Mouse (Mus musculus): ENCODE measurements at regions not wholly inside any gene's neighbourhood (a gene's known extent, or its start where the extent isn't known, plus 50 kb on each side); places are given as distances from the start of the nearest gene placed in this dataset.

DNA sequence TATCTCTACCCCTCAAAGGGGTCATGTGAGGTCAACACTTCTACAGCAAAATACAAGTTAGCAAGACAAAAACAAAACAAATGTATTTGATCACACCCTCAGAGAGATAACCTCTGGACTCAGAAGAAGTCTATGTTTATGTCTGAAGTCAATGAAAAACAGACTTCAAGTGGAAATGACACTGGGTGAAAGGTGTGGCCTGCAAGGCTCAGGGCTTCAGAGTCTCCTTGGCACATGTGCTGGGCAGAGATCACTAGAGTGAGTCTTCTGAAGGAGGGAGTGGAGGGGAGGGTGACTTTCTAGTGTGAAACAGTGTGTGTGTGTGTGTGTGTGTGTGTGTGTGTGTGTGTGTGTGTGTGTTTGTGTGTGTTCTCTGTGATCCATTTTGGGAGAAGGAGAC, 68.2 kb downstream of the Il12a start:
- DNase-seq (ENCODE audit: low spot score in 2 of 2) = no peak

DNA sequence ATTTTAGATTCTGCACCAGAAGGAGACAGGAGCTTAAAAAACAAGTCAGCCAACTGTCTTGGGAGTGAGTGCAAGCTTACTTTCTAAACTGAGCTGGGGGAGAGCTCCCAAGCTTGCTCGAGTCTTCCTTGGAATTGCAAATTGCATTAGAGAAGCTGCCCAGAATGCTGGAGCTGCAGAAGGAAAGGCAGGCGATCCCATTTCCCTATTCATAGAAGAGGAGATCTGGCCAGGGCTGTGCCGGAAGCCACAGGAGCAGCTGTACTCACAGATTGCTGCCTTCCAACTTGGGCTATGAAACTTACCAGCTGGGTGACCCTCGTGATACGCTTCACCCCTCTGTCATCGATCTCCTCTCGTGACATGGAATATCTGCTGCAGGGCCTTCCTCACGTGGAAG, 68.9 kb downstream of the Il12a start:
- peak; percentile 45 to 59 for DNase-seq (ENCODE audit: low spot score in 2 of 2)

DNA sequence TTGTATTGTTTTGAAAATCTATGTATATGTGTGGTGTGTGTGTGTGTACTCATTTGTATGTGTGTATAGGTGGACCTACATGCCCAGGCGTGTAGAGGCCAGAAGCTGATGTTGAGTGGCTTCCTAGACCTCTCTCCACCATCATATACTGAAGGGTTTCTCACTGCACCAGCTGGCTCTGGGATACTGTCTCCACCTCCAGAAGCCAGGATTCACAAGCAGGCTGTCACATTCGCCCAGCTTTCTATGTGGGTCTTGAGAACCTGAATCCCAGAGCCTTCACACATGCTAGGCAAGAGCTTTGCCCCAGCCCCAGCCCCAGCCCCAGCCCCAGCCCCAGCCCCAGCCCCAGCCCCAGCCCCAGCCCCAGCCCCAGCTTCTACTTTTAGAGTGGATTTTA, 70.4 kb downstream of the Il12a start:
- DNase-seq (ENCODE audit: low spot score in 2 of 2) = no peak

DNA sequence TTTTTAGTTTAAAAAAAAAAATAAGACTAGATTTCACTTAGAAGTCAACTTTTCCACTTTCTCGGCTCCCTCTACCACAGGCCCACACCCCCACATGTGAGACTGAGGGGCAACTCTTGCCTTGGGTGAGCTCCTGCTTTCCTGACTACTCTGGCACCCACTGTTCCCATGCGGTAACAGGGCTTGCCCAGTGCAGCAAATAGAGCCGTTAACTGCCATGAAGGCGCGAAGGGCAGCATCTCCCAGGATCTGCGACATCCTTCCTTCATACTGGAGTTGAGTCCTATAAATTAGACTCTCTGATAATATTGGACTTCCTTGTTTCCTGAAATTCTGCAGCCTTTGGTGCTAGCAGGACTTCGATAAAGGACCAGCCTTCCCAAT, 70.8 kb downstream of the Il12a start:
- DNase-seq (ENCODE audit: low spot score in 2 of 2) = no peak

DNA sequence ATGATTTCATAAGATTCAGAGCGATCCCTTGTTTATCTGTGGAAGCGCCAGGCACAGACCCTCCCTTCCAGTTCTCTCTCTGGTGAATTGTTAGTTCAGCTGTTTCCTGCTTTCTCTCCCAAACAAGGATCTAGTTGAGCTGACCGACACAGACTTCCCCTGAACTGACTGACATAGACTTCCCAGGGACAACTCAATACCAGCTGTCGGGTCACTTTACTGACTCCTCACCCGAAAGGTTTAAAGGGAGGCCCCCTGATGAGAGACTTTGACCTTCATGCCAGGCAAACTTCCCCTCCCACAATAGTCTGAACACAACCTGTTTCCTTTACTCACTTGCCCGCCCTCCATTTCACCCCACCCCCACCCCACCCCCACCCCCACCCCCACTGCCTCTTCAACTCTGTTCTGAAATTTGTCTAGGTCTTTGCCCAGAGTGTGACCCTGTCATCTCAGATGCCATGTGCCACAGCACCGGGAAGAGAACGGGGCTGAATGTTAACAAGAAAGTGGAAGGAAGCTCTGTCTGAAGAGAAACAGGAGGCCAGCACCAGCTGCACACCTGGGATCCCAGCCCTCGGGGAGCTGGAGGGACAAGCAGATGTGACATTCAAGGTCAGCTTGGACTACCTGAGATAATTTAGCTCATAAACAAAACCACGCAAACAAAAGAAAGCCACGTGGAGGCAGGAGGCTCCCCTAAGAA, 71.3 kb downstream of the Il12a start:
- DNase-seq (ENCODE audit: low spot score in 2 of 2) = no peak

DNA sequence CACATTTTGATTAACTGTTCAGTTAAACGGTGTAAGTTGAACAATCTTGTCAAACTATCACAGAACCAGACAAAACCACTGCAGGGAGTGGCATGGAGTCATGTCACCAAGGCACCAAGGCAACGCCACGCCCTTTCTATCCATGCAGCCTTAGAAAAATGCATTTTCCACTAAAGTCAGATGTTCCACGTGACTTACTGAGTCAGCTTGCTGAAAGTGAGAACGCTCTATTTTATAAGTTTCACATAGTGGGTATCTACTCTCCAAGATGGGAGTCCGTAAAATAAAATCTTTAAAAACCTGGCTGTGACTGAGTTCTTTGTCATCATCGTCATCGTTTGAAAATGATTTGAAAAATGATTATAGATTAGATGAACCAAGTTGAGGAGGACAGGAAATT, 72.5 kb downstream of the Il12a start:
- no peak for DNase-seq (ENCODE audit: low spot score in 2 of 2)

DNA sequence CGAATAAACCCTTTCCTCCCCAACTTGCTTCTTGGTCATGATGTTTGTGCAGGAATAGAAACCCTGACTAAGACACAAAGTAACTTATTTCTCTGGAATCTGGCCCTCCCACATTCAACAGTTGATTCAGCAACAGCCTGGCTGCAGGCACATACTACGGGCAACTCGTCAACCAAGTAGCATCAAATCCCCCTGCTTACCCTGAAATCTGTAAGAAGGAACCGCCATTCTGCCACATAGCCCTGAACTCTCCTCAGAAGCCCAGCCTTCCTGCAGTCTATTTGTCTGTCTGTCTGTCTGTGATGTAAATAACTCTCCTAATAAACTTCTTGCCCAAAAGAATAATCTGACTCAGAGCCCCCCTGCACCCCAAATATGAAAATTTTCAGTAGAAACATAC, 73.9 kb downstream of the Il12a start:
- DNase-seq (ENCODE audit: low spot score in 2 of 2) = no peak

DNA sequence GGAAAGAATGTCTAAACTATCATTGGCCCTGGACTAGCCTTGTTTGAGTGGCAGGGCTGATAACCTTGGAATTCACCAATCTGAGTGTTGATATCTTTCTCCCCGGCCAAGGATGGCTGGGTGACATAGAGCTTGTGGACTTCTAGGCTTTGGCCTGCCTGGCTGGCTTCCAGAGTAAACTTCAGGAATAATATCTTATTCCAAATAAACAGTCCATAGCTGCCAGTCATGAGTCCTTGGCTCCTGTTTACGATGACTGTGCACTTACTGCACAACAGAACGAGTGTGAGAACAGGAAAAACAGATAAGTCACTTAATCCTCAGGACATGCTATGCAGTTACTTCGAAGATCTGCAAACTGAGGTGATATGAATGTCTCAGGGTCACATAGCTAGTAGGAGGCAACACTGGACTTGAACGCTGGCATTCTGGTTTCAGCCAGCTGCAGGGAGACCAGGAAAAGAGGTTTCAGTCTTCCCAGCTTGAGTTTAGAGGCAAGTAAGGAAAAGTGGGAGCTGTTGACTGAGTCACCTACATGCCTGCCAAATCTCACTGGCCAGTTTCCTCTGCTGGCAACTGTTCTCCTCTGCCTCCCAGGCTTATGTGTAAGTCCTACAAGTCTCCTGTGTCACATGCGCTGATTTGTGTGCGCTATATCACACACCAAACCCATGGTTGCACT, 74.6 kb downstream of the Il12a start:
- peak in 1 of 2 experiments; percentile 79 for DNase-seq (ENCODE audit: low spot score in 2 of 2)

DNA sequence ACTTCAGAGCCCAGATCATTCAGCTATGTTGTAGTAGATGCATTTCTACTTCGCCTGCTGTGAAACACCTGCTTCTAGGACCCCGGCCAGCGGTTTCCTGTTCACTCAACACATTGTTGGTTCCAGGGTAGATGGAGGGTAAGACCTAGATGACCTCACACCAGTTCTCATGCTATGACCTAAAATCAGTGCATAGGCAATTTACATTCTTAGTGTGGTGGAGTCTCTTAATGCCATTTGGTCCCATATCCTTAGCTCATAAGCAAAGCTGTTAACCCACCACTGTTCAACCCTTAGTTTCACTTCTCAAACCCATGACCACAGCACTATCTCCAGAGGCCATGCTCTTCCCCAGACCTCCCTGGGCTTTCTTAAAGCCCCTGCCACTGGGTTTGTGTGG, 81.1 kb downstream of the Il12a start:
- no peak for DNase-seq (ENCODE audit: low spot score in 2 of 2)

DNA sequence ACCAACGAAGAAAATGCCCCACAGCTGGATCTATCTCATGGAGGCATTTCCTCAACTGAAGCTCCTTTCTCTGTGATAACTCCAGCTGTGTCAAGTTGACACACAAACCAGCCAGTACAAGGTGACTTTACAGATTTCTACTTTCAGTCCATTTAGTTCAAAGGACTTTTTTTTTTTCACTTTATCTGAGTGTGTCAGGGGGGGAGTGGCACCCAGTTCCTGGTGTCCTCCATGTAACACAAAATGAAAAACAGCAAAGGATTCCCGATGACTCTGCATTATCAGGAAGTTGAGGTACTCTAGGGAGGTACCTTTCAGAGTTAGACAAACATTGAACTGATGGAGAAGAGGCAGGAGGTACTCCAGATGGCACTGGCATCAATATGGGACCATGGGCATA, 87.4 kb downstream of the Il12a start:
- DNase-seq (ENCODE audit: low spot score in 2 of 2) = no peak

DNA sequence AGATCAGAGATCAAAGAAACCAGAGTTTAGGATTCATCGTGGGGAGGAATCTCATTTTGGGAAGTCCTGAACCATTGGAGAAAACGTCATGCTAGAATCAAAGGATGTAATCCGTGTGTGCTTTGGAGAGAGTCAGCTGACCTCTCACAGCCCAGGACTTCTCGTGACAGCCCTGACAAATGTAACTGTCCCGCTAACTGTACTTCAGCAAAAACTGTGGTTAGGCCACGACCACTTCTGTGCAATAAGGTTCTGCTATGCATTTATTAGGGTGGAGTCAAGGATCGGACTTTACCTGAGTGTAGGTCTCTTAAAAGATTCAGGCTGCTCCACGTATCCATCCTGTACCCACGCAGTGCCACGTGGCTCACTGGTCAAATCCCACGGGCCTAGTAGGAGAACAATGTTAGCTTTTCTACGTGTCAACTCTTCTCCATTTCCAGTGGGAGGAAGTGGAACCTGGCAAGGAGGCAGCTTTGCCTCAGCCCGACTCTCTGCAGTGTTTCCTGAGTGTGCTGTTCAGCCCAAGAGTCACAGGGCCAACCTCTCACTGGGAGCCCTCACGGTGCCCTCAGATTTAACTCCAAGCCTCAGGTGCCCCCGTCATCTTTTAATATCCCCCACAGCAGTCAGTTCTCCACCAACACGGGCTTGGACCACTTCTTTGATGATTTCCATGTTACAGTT, 88.1 kb downstream of the Il12a start:
- DNase-seq (ENCODE audit: low spot score in 2 of 2) = no peak

DNA sequence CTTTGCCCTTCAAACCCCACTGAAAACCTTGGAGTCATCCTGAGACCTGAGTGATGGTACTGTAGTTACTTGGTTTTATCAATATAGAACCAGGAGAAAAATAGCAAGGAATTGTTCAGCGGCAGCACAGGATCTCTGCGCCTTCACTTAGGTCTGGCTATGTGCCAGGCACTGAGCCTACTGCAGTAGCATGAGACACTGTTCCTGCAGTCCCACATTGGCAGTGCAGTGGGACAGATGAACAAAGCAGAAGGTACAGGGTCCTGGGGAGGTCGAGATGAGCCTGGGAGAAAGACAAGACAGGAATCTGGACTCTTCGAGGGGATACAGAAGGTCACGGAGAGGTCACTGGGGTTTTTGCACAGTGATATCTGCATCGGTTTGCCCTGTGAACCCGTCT, 88.5 kb upstream of the 1110032F04Rik start:
- no peak for DNase-seq (ENCODE audit: low spot score in 2 of 2)

DNA sequence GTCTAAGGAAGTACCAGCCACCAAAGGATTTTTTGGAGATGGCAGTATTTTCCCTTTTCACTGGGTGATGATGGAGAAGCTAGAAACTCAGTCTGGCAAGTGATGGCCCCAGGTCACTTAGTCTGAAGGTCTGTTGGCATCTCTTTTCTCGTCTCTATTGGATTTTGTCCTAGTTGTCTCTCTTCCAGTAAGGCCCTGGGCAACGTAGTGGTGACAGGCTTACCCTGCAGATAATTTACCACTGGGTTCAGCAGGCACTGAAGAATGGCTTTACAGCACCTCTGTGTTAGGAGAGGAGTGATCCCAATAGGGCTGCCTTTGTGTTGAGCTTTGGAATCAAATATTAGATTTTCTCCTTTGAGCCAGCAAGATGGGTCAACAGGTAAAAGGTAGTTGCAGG, 87.9 kb upstream of the 1110032F04Rik start:
- no peak for DNase-seq (ENCODE audit: low spot score in 2 of 2)

DNA sequence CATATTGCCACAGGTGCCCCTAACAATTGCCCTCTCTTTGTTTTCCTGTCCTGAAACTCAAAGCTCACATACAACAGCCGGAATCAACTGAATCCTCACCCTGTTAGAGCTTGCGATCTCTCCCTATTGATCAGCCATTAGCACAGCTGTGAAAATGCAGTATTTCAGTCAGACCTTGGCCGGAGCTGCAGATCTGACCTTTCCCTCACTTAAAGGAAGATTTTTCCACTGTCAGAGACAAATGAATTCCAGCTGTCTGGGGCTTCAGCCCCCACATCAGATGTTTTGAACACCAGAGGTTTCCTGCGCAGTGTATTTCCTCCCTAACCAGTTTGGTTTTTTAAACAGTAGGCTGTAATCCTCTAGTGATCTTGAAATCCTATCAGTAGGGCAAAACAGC, 87.0 kb upstream of the 1110032F04Rik start:
- no peak for DNase-seq (ENCODE audit: low spot score in 2 of 2)

DNA sequence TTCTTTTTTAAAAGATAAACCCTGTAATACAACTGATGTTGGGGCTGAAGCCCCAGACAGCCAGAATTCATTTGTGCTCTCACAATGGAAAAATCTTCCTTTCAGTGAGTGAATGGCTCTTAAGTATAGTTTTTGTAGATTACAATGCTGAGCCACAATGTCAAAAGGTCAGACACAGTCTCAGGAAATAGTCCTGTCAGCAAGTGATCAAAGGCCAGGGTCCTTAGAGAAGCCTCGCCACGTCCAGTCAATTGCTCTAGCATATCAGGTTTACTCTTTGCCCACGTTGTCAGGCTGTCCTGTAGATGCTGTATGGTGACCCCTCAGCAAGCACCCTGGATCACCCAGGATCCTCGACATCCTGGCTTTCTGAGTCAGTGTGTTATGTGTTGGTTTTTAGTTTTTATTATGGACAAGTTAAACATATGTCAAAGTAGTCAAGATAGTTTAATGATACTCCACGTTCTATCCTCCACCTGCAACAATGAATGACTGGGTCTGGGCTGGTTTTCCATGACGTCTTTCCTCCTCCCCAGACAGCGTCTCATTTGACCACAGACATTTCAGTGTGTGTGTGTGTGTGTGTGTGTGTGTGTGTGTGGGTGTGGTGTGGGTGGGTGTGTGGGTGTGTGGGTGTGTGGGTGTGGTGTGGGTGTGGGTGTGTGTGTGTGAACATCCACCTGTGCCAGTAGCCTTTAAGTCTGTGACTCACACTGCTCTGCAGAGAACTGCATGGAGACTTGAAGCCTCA, 85.5 kb upstream of the 1110032F04Rik start:
- no peak for DNase-seq (ENCODE audit: low spot score in 2 of 2)

DNA sequence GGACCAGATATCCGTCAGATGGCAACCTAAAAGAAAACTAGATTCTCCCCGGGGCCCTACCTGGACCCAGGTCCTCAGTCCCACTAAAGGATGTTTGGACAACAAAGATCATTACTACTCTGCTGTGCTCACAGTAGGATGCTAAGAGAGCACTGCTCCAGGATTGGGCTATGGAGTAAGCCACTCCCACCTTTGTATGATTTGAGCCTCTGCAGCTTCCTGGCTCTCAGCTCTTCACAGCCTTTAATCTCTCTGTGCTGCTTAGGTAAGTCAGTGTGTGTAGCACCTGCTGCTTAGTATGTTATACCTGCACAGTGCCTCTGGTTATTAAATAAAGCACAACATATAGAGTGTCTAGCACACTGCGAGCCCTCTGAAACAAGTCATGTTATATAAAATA, 82.6 kb upstream of the 1110032F04Rik start:
- no peak for DNase-seq (ENCODE audit: low spot score in 2 of 2)

DNA sequence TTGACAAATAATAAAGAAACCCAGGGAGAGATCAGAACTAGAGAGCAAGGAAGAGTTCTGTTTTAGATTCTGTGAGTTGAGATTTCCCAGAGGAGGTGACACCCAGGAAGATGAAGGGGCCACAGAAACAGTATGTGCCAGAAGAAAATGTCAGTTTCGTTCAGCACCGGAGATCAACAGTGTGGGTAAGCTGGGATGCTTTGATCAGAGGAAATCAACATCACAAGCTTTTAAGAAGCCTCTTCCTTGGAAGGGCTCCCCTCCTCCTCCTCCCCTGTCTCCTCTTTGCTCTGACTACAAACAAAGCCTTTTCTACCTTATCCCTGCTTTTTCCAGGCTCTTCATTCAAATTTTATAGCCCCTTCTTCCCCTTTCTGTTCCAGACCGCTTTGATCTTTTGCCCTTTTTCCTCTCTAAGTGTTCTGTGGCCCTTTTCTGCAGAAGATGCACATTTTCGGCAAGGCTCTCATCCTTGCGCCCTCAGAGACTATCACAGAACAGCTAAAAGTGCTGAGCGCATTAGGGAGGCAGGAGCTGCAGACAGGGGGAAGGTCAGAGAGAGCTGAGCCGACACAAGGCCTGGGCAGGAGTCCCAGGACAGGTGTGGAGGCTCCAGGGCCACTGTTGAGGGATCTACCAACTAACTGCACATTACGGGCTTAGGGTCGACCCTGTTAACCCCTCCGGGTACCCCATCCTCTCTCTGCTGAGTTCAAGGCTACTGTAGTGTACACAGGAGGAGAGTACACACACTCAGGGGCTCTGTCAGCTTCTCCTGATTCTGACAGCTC, 81.8 kb upstream of the 1110032F04Rik start:
- no peak for DNase-seq (ENCODE audit: low spot score in 2 of 2)

DNA sequence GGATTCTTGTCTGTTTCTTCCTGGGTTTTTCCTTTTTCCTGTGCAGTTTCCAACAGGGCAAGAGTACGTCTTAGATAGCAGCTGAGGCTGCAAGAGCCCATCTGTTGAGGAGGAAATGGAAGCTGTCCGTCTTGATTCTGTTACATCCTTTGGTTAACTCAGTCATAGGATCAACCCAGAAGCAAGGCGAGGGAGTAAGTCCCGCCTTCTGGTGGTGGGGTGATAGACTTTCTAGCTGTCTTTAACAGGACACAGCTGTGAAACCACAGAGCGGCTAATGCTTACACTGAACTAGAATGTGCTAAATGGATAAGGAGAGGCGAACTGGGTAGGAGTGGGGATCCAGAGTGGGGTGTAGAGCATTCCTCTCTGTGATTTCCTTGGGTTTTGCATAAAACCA, 79.9 kb upstream of the 1110032F04Rik start:
- DNase-seq (ENCODE audit: low spot score in 2 of 2) = no peak

DNA sequence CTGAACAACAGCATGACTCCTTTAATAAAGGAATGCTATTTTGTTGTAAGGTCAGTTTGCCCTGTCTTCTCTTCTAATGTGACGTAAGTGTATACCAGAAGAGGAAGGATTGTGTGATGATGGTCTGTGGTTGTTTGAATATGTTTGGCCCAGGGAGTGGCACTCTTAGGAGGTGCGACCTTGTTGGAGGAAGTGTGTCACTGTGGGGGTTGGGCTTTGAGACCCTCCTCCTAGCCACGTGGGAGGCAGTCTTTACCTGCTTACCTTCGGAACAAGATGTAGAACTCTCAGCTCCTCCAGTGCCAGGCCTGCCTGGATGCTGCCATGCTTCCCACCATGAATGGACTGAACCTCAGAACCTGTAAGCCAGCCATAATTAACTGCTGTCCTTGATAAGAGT, 78.9 kb upstream of the 1110032F04Rik start:
- DNase-seq (ENCODE audit: low spot score in 2 of 2) = no peak

DNA sequence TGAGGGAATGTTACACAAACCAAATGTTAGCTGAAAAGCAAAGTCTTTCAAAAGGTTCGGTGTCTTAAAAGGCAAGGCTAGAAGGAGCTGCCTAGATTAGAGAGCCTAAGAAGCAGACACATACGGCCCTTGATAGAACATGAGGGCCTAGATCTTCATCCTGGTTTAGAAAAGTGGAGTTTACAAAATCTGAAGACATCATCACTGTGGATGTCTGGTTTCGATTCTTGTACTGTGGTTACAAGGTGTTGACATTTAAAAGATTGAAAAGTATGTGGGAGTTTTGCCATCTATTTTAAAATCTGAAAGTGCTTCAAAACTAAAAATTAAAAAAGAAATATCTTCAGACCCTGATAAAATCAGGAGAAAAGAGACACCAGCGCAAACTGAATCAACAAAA, 76.5 kb upstream of the 1110032F04Rik start:
- no peak for DNase-seq (ENCODE audit: low spot score in 2 of 2)

DNA sequence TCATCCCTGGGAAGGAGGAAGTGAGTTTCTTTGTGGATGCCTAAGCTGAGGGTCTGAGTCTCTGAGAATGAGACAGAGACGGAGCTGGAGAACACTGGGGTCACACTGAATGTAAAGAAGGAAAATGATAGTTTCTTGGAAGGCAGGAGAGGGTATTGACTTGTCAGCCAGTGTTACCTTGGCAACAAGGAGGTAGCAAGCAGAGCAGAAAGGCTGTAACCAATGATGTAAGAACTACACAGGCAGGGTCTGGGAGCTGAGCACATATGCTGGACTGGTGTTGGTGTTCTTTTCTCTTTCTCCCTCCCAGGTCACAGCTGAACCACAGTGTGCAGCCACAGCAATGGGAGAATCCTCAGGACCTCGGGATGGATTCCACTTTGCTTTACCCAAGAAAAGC, 75.5 kb upstream of the 1110032F04Rik start:
- DNase-seq (ENCODE audit: low spot score in 2 of 2) = no peak

Measured in left cerebral cortex, adult 9 months (tissue).